Mouse (Mus musculus): Measurements from ENCODE around the gene Foxred1.

Foxred1 gene

GRCm38 (mm10) chr9:35192983-35193542 lies 17.8 kb downstream of the Foxred1 start:
- DNase-seq (ENCODE audit: low spot score in 2 of 2): no peak

GRCm38 (mm10) chr9:35188700-35189099 lies 22.2 kb downstream of the Foxred1 start:
- DNase-seq (ENCODE audit: low spot score in 2 of 2): no peak

GRCm38 (mm10) chr9:35187351-35187903 lies 23.4 kb downstream of the Foxred1 start:
- no peak for DNase-seq (ENCODE audit: low spot score in 2 of 2)

- no peak for DNase-seq (ENCODE audit: low spot score in 2 of 2)
Measured at GRCm38 (mm10) chr9:35186430-35186829, 24.4 kb downstream of the Foxred1 start.

GRCm38 (mm10) chr9:35183359-35183758 lies 27.5 kb downstream of the Foxred1 start:
- DNase-seq (ENCODE audit: low spot score in 2 of 2): no peak

- DNase-seq (ENCODE audit: low spot score in 2 of 2): no peak
Measured at GRCm38 (mm10) chr9:35182832-35183231, 28.0 kb downstream of the Foxred1 start.

- DNase-seq (ENCODE audit: low spot score in 2 of 2): no peak
Measured at GRCm38 (mm10) chr9:35176124-35176659, 34.7 kb downstream of the Foxred1 start.

GRCm38 (mm10) chr9:35175251-35176123 lies 35.4 kb downstream of the Foxred1 start, which contains the start of gene Dcps:
Gene Dcps (minus strand): TSS chr9:35176061.
- DNase-seq (ENCODE audit: low spot score in 2 of 2): peak; percentile 92 to 93

- no peak for DNase-seq (ENCODE audit: low spot score in 2 of 2)
Measured at GRCm38 (mm10) chr9:35173331-35173730, 37.5 kb downstream of the Foxred1 start.

GRCm38 (mm10) chr9:35170071-35170470 lies 40.8 kb downstream of the Foxred1 start:
- DNase-seq (ENCODE audit: low spot score in 2 of 2): no peak

- no peak for DNase-seq (ENCODE audit: low spot score in 2 of 2)
Measured at GRCm38 (mm10) chr9:35166798-35167635, 43.8 kb downstream of the Foxred1 start.

GRCm38 (mm10) chr9:35166144-35166797 lies 44.6 kb downstream of the Foxred1 start:
- no peak for DNase-seq (ENCODE audit: low spot score in 2 of 2)

GRCm38 (mm10) chr9:35164142-35164874 lies 46.5 kb downstream of the Foxred1 start:
- no peak for DNase-seq (ENCODE audit: low spot score in 2 of 2)

GRCm38 (mm10) chr9:35163011-35163690 lies 47.7 kb downstream of the Foxred1 start:
- DNase-seq (ENCODE audit: low spot score in 2 of 2): no peak

GRCm38 (mm10) chr9:35161721-35162120 lies 49.1 kb downstream of the Foxred1 start:
- DNase-seq (ENCODE audit: low spot score in 2 of 2): no peak

GRCm38 (mm10) chr9:35160662-35161061 lies 50.2 kb downstream of the Foxred1 start:
- DNase-seq (ENCODE audit: low spot score in 2 of 2): no peak

GRCm38 (mm10) chr9:35158477-35158876 lies 52.4 kb downstream of the Foxred1 start:
- DNase-seq (ENCODE audit: low spot score in 2 of 2): no peak

GRCm38 (mm10) chr9:35156862-35157261 lies 54.0 kb downstream of the Foxred1 start:
- DNase-seq (ENCODE audit: low spot score in 2 of 2): no peak

GRCm38 (mm10) chr9:35156002-35156710 lies 54.7 kb downstream of the Foxred1 start:
- DNase-seq (ENCODE audit: low spot score in 2 of 2): no peak

All from thymus, postnatal 10 days (tissue).